Mouse (Mus musculus) E14TG2a.4 (cell line): ENCODE measurements around the gene Robo1.

Experiments used
- CTCF ChIP-seq: conservative IDR thresholded peaks from 2 replicates; pipeline ENCODE4 v1.5.1; 2014; ENCODE audit warnings: low read length
- POU5F1 ChIP-seq: IDR thresholded peaks from 2 replicates; pipeline ENCODE4 v1.6.1; 2014; ENCODE audit warnings: low read length, borderline replicate concordance

GRCm38 (mm10) chr16:73015976-73016375, 707.9 kb downstream of the Robo1 start:
- TF ChIP-seq CTCF (no peak), POU5F1 (no peak)
